Mouse (Mus musculus) small intestine, adult 2 months (tissue): Measurements from ENCODE around the gene Cxcr5.

Experiments used
- CTCF ChIP-seq: fragments of 200-500 bp; IDR thresholded peaks from 2 replicates; pipeline ENCODE4 v1.5.1; 2012; ENCODE audit warnings: low read depth, mild to moderate bottlenecking, control low read depth, inconsistent platforms, low read length, moderate library complexity, mixed read lengths; ENCODE audit not compliant: insufficient replicate concordance, insufficient read length; ENCODE audit errors: extremely low read depth
- POLR2A ChIP-seq: fragments of 200-500 bp; IDR thresholded peaks from 2 replicates; pipeline ENCODE4 v1.6.1; 2012; ENCODE audit warnings: low read depth, mild to moderate bottlenecking, control low read depth, inconsistent platforms, low read length, moderate library complexity

DNA sequence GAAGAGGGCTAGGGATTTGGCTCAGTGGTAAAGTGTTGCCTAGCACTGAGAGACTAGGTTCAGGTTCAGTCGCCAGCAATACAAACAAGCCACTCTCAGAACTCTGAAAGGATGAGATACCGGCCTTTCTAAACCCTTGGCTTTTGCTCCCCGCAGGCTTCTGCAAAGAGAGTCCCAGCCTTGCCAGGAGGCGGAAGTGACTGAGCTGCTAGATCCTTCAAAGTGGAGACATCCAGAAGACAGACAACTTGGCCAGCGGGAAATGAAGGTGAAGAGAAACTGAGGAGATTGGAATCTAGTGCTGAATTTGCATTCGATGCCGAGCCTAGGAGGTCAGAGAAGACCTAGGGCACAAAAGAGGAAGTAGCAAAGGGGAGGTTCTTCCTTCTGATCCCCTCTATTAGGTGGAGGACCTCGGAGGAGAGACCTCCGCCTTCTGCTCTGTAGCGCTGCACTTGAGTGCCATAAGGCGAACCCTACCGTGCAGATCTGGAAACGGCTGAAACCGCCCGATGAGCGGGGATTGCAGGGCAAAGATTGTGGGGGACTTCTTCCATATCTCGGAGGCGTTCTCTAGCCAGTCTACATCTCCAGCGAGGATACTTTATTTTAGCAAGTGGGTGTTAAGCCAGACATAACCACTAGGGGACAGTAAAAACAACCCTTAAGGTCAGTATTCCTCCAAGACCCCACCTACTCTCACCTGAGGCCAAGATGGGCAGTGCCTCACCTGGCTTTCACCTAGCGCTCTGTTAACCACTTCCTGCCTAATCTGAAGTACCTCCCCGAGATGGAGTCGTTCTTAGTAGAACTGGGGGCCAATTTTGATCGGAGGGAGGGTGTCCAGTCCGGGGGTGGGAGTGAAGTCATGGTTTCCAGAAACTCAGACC is 84.1 kb downstream of the Cxcr5 start:
- TF ChIP-seq CTCF (peak; percentile 68; the same call in 1 of the 2 replicates), POLR2A (no peak)
